Mouse (Mus musculus) megakaryocyte-erythroid progenitor cell, adult 5-6 weeks (primary cell): ENCODE data around the gene Rae1. TPM values are rescaled to one million over a fixed set of nuclear protein-coding genes. Genes with fewer than 3 reads are reported as not detected.

Experiments
- ATAC-seq: replicated peaks from 2 replicates; pipeline ENCODE4 v1.8.0; 2016; ENCODE audit warnings: mild to moderate bottlenecking, inconsistent platforms; ENCODE audit not compliant: severe bottlenecking, poor library complexity, low FRiP score, low TSS enrichment
- total RNA-seq, 2 experiments: library from RNA; stranded (forward) in 1 of 2; stranded (reverse) in 1 of 2; fragments of 200-1000, 215-1000 nt in 1 of 2; fragments of >200 nt in 1 of 2; fragmentation: Nextera tagmentation in 1 of 2; gene quantifications; 2 replicates each; pipeline ENCODE4 v1.2.3; 2014 to 2017

Rae1 gene
- total RNA-seq (2014; fragmentation: Nextera tagmentation), result 142 and 149 TPM in 2 replicates
- total RNA-seq (2017), result 79.4 and 102 TPM in 2 replicates

DNA sequence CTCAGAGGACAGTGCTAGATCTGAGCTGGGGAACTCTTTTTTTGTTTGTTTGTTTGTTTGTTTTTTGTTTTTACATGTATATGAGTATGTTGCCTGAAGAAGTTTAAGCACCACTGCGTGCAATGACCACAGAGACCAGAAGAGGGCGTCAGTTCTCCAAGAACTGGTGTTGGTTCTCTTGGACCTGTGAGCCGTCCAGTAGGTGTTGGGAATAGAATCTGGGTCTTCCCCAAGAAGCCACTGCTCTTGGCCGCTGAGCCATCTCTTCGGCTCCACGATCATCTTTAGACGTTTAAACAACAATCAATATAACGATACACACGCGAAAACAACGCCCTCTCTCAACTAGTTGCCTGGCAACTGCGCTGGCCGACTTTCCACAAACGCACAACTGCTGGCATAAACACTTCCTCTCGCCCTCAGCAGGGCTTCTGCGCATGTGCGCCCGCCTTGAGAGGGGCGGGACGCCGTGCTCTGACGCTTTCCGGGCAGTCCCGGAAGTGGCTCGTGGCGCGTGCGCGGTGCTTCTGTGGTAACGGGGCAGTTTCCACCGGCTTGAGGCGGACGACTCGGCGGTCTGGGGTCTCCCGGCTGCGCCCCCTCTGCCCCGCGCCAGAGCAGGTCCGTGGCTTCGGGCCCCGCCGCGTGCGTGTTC is at the start of gene Rae1:
TSS of gene Rae1 (plus strand) at position 488 of the 655 bp plus-strand sequence.
- ATAC-seq, result peak; percentile 92

GRCm38 (mm10) chr2:172950119-172950676 is 49.7 kb upstream of the Rae1 start:
- no peak for ATAC-seq

DNA sequence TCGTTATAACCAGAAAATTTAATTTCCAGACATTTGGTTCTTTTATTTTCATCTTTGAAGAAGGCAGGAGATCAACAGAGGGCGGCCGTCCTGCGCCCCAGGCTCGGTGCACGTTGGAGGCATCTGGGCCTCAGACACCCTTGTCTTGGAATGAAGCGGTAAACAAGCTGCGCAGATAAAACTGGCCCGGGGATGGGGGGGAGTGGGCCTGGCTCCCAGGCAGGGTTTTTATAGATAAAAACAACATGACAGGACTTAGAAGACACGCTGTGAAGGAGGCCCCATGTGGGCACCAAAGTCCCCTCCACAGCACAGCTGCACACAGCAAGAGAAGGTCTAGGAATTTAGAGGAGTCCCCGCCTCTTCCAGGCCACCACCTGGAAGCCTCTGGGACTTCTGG is 49.2 kb upstream of the Rae1 start:
- ATAC-seq, result no peak

GRCm38 (mm10) chr2:172951976-172952375 is 47.9 kb upstream of the Rae1 start:
- no peak for ATAC-seq

- no peak for ATAC-seq
These were observed 41.3 kb upstream of the Rae1 start for GRCm38 (mm10) chr2:172958579-172958978.

GRCm38 (mm10) chr2:172959006-172959768 is 40.7 kb upstream of the Rae1 start:
- ATAC-seq, result no peak

GRCm38 (mm10) chr2:172960350-172960749 is 39.6 kb upstream of the Rae1 start:
- ATAC-seq, result no peak

- ATAC-seq, result no peak
These were observed 38.7 kb upstream of the Rae1 start for GRCm38 (mm10) chr2:172961211-172961610.

DNA sequence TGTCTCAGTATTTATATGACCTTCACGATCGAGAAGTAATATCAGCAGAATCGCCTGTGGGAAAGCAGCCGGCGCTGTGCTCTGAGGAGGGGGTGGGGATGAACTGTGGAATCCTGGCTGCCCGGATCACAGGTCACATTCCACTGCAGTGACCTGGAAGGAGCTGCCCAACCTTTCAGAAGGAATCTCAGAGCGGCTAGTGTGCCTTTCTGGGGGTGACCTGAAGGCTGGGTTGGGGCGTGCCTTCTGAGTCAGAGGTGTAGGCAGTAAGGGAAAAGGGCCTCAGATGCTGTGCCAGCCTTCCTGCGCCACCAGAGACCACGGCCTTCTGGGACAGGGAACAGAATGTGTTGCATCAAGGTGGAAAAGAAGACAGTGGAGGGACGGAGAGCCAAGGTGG is 34.7 kb upstream of the Rae1 start:
- ATAC-seq, result no peak

GRCm38 (mm10) chr2:172966480-172966879 is 33.4 kb upstream of the Rae1 start:
- no peak for ATAC-seq

DNA sequence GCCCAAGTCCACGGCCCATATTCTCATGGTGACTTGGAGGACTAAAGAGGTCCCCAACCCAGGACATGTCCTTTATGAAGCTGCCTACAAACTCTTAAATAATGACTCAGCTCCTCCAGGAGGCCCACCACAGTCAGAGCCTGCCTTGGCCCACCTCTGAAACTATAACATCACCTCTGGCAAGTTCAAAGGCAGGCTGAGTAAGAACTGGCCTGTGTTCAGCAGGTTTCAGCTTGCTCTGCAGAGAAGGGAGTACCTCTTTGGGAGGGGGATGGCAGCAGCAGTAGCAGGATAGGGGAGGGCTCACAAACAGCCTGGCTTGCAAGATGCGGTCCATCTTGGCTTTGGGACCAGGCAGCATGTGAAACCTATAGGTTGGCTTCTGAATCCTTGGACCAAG is 28.1 kb upstream of the Rae1 start:
- no peak for ATAC-seq

DNA sequence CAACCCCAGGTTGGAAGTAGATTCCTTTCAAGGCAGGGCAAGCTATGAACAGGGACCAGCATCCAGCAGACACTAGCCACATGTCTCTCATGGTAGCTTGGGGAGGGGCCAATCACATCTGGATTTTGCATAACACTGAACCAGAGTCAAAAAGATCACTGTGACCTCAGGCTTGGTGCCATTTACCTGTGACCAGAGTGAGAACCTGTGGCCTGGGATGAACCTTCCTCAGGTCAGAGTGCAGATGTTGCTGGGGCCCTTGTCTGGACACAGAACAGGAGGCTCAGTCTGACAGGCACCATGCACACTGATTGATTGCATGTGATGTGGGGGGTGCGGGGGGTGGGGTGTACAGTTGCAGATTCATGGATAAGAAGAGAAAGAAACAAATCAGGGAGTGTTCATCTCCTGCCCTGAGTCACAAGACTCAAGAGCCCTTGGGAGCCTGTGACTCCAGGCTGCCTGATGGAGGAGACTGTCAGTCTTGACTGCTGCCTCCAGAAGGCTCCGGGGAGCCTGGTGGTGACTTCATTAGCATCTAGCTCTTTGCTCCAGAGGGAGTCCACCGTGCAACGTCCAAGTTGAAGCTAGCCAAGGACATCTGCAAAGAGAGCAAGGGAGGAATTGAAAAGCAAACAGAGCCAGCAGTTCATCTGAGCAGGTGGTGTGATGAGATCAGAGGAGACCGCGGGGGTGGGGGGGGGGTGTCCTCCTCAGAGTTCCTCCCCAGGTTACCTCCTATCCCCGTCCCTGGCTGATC is 25.9 kb upstream of the Rae1 start:
- ATAC-seq, result no peak

DNA sequence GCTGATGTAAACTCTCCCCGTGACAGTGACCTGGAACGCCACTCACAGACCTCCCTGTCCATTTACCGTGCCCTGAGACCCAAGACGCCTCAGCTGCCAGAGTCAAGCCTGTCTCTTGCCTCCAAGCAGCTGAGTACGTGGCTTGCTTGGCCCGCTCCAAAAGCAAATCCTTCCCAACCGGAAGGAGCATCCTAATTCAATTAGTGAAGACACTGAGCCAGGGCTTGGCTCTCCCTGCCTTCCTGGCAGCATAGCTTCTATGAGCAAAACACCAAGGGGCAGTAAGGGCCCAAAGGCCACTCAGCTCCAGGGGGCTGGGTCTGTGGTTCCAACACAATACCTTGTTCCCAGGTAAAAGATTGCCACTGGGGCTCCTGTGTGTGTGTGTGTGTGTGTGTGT is 25.2 kb upstream of the Rae1 start:
- no peak for ATAC-seq

DNA sequence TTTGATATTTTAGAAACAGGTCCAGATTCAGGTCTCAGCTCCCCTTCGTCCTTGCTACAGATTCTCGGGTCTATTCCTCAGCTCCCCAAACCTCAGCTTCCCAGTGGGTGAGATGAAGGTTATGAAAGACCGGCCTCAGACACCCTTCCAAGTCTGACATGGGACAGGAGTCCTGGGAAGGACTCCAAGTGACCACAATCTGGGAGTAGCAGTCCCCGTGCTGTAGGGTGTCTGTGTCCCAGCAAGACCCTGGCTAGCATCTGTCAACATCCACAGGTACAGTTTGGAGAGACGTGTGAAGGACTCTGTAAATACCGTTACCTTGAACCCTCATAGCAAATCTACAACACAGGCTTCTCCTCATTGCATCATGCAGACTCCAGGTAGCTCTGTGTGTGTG is 24.8 kb upstream of the Rae1 start:
- ATAC-seq, result no peak

GRCm38 (mm10) chr2:172976661-172977238 is 23.2 kb upstream of the Rae1 start:
- ATAC-seq, result peak; percentile 54

DNA sequence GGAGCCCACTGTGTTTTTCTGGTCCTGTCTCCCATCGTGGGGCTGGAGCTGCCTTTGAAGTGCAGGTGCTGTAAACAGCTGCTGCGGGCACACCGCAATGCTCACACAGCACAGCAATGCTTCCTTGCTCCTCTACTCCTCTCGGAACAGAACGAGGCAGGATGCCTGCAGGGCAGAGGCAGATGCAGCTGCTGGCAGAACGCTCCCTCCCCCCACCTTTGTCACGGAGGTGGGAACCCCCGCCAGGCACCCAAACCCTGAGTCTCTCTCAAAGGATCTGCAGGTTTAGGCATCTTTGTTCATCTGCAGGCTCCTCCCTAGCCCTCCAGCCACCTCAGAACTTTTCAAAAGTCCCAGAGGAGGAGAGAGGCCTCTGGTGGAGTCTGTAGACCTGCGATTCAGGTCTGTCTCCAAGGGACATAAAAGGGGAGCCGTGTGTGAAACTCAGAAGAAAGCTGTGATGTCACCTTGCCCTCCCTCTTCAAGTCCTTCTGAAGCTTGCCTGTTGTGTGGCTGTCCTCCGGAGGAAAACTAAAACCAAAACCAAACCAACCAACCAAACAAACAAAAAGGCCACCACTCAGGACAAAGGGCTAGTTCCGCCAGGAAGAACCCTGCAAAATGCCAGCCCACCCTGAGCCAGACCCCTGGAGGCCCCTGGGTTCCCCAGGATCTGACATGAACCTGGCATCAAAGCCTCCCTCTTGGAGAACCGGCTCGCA is 22.3 kb upstream of the Rae1 start, which contains the start of gene Spo11:
TSS of gene Spo11 (plus strand) at position 292 of the 722 bp plus-strand sequence.
- peak; percentile 79 for ATAC-seq

DNA sequence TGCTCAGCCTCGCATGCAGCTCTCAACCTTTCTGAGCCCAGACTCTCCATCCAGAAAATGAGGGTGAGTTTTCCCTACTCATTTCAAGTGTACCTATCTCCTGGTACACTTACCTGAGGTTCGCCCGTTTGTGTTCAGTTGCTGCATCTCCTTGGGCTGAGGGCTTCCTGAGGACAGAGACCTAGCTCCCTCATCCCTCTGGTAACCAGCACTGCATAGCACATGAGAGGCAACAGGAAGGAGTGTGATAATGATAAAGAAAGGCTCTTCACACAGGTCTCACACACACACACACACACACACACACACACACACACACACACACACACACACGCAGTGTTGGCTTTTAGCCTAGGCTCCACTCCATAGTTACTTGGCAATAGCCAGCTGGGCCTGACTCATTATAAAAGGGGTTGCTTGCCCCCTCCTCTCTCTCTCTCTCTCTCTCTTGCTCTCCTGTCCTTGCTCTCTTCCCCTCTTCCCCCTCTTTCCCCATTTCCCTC is 21.7 kb upstream of the Rae1 start:
- peak; percentile 9; the same call in 1 of the 2 replicates for ATAC-seq

DNA sequence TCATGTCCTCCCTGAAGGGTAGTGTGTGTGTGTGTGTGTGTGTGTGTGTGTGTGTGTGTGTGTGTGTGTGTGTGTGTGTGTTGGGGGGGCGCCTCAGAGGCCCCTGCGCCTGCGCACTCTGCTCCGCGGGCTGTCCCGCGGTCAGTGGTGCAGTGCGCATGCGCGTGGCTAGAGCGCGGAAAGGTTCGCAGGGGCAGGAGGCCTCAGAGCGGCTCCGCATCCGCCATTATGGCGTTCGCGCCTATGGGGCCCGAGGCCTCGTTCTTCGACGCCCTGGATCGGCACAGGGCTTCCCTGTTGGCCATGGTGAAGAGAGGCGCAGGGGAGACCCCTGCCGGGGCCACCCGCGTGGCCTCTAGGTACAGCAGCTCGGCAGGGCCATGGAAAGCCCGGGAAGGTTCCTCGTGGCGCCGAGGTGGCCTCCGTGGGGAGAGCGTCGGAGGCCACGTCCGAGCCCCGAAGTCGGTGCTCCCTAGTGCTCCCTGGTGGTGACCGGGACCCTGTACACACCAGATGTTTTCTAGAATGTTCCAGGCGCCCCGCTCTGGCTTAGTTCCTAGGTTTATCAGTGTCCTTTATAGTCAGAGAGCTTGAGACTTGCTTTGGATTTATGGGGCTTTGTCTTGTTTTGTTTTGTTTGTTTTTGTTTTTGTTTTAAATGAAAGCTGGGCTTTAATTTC is 20.1 kb upstream of the Rae1 start:
- ATAC-seq, result no peak
